Mouse (Mus musculus): ENCODE results near the gene Ncf1. TPM values are rescaled to one million over a fixed set of nuclear protein-coding genes. Genes with fewer than 3 reads are reported as not detected.

The Ncf1 gene
- polyA plus RNA-seq, 1 experiment from 2014 or later, result 2.1 TPM

- H3K36me3 ChIP-seq, result peaks cover 90% of the 10 kb centered on the region
- H3K9ac ChIP-seq (replicated peaks), result no peak overlapping the region
- no peak overlapping the region for H3K4me3 ChIP-seq
- H3K4me1 ChIP-seq, result no peaks in the 10 kb centered on the region
- H3K4me2 ChIP-seq (replicated peaks), result no peak overlapping the region
- no peak for ATAC-seq (replicated peaks)
- H3K9me3 ChIP-seq, result no peaks in the 10 kb centered on the region
- H3K27me3 ChIP-seq, result no peaks in the 10 kb centered on the region
- WGBS, result 94% methylated on average over 2 of the region's 2 CpGs
- no peak overlapping the region for H3K27ac ChIP-seq (replicated peaks)
Measured at GRCm38 (mm10) chr5:134258934-134259333, 29.5 kb upstream of the Ncf1 start.

DNA sequence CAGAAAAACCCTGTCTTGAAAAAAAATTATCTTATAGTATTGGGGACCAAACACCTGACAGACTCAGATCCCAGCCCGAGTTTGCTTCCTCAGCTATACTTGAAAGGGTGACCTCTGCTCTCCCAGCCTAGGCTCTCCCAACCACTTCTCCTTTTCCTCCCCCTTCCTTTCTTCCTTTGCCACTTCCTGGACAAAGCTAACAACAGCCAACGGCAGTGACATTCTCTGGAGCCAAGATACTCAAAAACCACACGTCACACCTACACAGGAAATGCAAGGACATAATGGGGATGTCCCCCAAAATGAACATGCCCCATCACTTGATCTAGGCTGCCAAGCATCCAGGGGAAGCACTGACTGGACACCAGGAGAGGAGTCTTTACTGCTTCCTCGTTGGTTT lies 29.0 kb upstream of the Ncf1 start:
- Histone ChIP-seq H3K4me2 (replicated peaks) (no peak overlapping the region), H3K4me1 (no peaks in the 10 kb centered on the region), H3K36me3 (peaks cover 91% of the 10 kb centered on the region), H3K27me3 (no peaks in the 10 kb centered on the region), H3K9me3 (no peaks in the 10 kb centered on the region), H3K9ac (replicated peaks) (no peak overlapping the region), H3K27ac (replicated peaks) (no peak overlapping the region), H3K4me3 (no peak overlapping the region)
- no peak for ATAC-seq (replicated peaks)
- 87% methylated on average over 4 of the region's 4 CpGs for WGBS

DNA sequence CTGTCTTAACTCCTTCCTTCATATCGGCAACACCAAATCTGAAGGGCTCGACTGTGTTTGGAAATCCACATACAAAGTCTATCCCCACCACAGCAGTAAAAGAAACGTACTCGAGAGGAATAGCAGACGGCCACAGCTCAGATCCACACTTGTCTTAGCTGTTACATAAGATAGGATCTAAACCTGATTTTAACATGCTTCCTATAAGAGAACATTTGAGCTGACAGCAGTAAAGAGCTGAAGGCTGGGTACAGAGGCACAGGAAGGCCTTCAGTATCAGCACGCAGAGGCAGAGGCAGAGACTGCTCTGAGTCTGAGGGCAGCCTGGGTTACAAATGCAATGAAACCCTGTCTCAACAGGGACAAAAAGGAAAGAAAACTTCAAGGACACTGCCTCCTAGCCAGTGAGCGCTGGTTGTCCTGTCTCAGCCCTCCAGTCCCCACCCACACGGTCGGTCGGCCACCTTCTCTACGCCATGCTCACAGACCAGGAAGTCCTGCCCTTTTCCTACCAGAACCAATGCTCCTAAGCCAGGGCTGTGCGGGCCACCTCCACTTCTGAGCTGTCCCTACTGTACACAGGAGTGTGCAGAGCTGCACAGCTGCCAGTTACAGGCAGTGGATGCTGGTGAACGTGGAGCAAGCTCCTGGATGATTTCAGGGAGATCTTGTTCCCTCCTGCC lies 28.1 kb upstream of the Ncf1 start:
- peaks cover 91% of the 10 kb centered on the region for H3K36me3 ChIP-seq
- H3K4me2 ChIP-seq (replicated peaks), result no peak overlapping the region
- no peaks in the 10 kb centered on the region for H3K4me1 ChIP-seq
- H3K27me3 ChIP-seq, result no peaks in the 10 kb centered on the region
- H3K9me3 ChIP-seq, result no peaks in the 10 kb centered on the region
- 93% methylated on average over 13 of the region's 13 CpGs for WGBS
- H3K9ac ChIP-seq (replicated peaks), result no peak overlapping the region
- ATAC-seq (replicated peaks), result no peak
- H3K4me3 ChIP-seq, result no peak overlapping the region
- H3K27ac ChIP-seq (replicated peaks), result no peak overlapping the region

- no peak overlapping the region for H3K4me2 ChIP-seq (replicated peaks)
- no peak overlapping the region for H3K27ac ChIP-seq (replicated peaks)
- no peaks in the 10 kb centered on the region for H3K4me1 ChIP-seq
- ATAC-seq (replicated peaks), result no peak
- H3K9ac ChIP-seq (replicated peaks), result no peak overlapping the region
- no peaks in the 10 kb centered on the region for H3K9me3 ChIP-seq
- no peaks in the 10 kb centered on the region for H3K27me3 ChIP-seq
- 91% methylated on average over 10 of the region's 10 CpGs for WGBS
- no peak overlapping the region for H3K4me3 ChIP-seq
- peaks cover 91% of the 10 kb centered on the region for H3K36me3 ChIP-seq
Measured at GRCm38 (mm10) chr5:134255294-134255693, 25.9 kb upstream of the Ncf1 start.

GRCm38 (mm10) chr5:134253806-134254205 lies 24.4 kb upstream of the Ncf1 start:
- ATAC-seq (replicated peaks), result no peak
- 76% methylated on average over 3 of the region's 3 CpGs for WGBS
- no peaks in the 10 kb centered on the region for H3K9me3 ChIP-seq
- no peak overlapping the region for H3K27ac ChIP-seq (replicated peaks)
- H3K4me3 ChIP-seq, result no peak overlapping the region
- peaks cover 89% of the 10 kb centered on the region for H3K36me3 ChIP-seq
- no peaks in the 10 kb centered on the region for H3K27me3 ChIP-seq
- H3K9ac ChIP-seq (replicated peaks), result no peak overlapping the region
- H3K4me2 ChIP-seq (replicated peaks), result no peak overlapping the region
- no peaks in the 10 kb centered on the region for H3K4me1 ChIP-seq

DNA sequence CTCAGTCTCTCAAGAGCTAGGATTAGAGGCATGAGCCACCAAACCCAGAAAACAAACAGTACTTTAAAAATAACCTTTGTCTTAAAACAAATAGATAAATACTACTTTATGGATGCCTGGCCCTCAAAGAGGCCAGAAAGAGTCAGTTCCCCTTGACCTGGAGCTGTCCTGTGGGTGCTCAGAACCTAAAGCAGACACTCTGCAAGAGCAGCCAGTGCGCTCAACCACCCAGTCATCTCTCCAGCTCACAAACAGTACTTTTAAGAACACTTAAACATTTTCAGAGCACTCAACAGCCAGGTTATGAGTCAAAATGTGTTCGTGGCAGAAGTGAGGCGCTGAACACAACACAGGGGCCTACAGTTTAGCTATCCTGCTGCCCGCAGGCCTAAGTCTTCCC lies 21.7 kb upstream of the Ncf1 start:
- H3K36me3 ChIP-seq, result peaks cover 95% of the 10 kb centered on the region
- WGBS, result 97% methylated on average over 4 of the region's 4 CpGs
- no peaks in the 10 kb centered on the region for H3K27me3 ChIP-seq
- no peak overlapping the region for H3K4me2 ChIP-seq (replicated peaks)
- H3K9me3 ChIP-seq, result no peaks in the 10 kb centered on the region
- no peaks in the 10 kb centered on the region for H3K4me1 ChIP-seq
- H3K27ac ChIP-seq (replicated peaks), result no peak overlapping the region
- no peak for ATAC-seq (replicated peaks)
- H3K9ac ChIP-seq (replicated peaks), result no peak overlapping the region
- no peak overlapping the region for H3K4me3 ChIP-seq

GRCm38 (mm10) chr5:134250601-134251000 lies 21.2 kb upstream of the Ncf1 start:
- no peak overlapping the region for H3K4me2 ChIP-seq (replicated peaks)
- ATAC-seq (replicated peaks), result no peak
- peaks cover 95% of the 10 kb centered on the region for H3K36me3 ChIP-seq
- H3K4me1 ChIP-seq, result no peaks in the 10 kb centered on the region
- WGBS, result 84% methylated on average over 3 of the region's 3 CpGs
- H3K9me3 ChIP-seq, result no peaks in the 10 kb centered on the region
- H3K4me3 ChIP-seq, result no peak overlapping the region
- H3K27ac ChIP-seq (replicated peaks), result no peak overlapping the region
- no peak overlapping the region for H3K9ac ChIP-seq (replicated peaks)
- no peaks in the 10 kb centered on the region for H3K27me3 ChIP-seq

- no peak overlapping the region for H3K4me2 ChIP-seq (replicated peaks)
- no peak overlapping the region for H3K27ac ChIP-seq (replicated peaks)
- peaks cover 95% of the 10 kb centered on the region for H3K36me3 ChIP-seq
- no peak overlapping the region for H3K9ac ChIP-seq (replicated peaks)
- H3K4me3 ChIP-seq, result no peak overlapping the region
- H3K9me3 ChIP-seq, result no peaks in the 10 kb centered on the region
- H3K27me3 ChIP-seq, result no peaks in the 10 kb centered on the region
- H3K4me1 ChIP-seq, result no peaks in the 10 kb centered on the region
- 87% methylated on average over 8 of the region's 8 CpGs for WGBS
- no peak for ATAC-seq (replicated peaks)
Measured at GRCm38 (mm10) chr5:134249245-134249649, 19.8 kb upstream of the Ncf1 start.

DNA sequence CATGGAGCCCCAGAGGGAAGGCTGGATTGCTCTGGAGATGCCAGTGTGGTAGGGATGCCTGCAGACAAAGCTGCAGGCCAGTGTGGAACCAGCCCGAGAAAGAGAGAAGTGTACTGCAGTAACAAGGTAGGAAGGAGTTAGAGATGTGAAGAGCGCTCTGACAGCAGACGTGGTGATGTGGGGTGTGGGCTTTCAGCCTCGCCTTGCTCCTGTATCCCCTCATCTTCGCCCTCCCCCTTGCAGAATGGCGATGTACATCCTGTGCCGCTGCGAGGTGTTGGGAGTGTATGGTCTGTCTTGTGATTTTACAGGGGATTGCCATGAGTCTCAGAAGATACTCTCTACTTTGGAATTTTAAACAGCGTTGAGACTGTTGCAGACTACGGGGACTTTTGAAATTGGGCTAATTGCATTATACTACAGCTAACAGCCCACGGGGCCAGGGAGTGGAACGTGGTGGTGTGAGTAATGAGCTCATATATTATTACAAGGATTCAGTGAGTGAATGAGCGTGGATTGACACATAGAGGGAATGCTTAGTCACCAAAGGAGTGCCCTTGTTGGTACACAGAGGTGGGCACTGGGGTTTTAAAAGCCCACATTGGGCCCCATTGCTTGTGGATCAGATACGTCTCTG lies 19.3 kb upstream of the Ncf1 start:
- 87% methylated on average over 14 of the region's 14 CpGs for WGBS
- no peak overlapping the region for H3K4me2 ChIP-seq (replicated peaks)
- H3K9ac ChIP-seq (replicated peaks), result no peak overlapping the region
- no peaks in the 10 kb centered on the region for H3K4me1 ChIP-seq
- H3K4me3 ChIP-seq, result no peak overlapping the region
- H3K27ac ChIP-seq (replicated peaks), result no peak overlapping the region
- ATAC-seq (replicated peaks), result no peak
- H3K36me3 ChIP-seq, result peaks cover 96% of the 10 kb centered on the region
- no peaks in the 10 kb centered on the region for H3K9me3 ChIP-seq
- H3K27me3 ChIP-seq, result no peaks in the 10 kb centered on the region

DNA sequence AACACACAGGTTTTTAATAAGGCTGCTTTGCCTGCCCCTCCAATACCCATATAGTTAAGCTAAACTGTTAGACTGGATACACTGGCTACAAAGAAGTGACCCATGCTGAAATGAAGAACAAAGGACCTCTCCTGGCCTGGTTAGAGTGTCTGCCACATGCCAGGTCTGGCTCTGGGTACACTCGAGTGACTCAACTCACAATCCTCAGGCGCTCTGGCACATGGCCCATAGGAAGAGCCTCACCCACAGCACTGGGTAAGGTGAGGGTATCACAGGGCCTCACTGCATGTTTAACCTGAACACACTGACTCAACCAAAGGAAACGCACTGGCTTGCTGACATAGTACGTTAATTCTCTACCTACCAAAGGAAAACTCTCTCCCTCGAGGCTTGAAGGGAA lies 16.7 kb upstream of the Ncf1 start:
- ATAC-seq (replicated peaks), result no peak
- H3K4me3 ChIP-seq, result no peak overlapping the region
- H3K27ac ChIP-seq (replicated peaks), result no peak overlapping the region
- no peaks in the 10 kb centered on the region for H3K27me3 ChIP-seq
- H3K36me3 ChIP-seq, result peaks cover 96% of the 10 kb centered on the region
- H3K4me1 ChIP-seq, result no peaks in the 10 kb centered on the region
- H3K4me2 ChIP-seq (replicated peaks), result no peak overlapping the region
- H3K9me3 ChIP-seq, result no peaks in the 10 kb centered on the region
- 90% methylated on average over 5 of the region's 5 CpGs for WGBS
- H3K9ac ChIP-seq (replicated peaks), result no peak overlapping the region

DNA sequence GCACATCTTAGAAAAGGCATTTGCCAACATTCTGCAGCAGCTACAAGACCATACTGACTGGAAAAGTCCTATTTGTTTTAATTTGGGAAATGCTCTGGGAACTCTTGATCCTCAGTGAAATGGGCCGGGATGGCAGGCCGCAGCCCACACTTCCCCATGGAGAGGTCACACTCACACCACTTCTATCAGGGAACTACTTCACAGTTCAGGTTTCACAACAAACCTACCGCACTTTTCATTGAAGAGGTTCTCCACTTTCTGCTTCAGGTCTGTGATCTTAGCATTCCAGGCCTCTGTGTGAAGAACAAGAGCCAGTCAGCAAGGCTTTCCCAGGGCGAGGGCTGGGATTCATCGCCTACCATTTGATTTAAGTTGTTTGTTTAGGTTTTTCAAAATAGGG lies 15.5 kb upstream of the Ncf1 start:
- H3K27me3 ChIP-seq, result no peaks in the 10 kb centered on the region
- H3K4me3 ChIP-seq, result no peak overlapping the region
- no peak for ATAC-seq (replicated peaks)
- H3K9ac ChIP-seq (replicated peaks), result no peak overlapping the region
- H3K4me2 ChIP-seq (replicated peaks), result no peak overlapping the region
- H3K27ac ChIP-seq (replicated peaks), result no peak overlapping the region
- no peaks in the 10 kb centered on the region for H3K9me3 ChIP-seq
- no peaks in the 10 kb centered on the region for H3K4me1 ChIP-seq
- H3K36me3 ChIP-seq, result peaks cover 99% of the 10 kb centered on the region
- WGBS, result 97% methylated on average over 5 of the region's 5 CpGs

GRCm38 (mm10) chr5:134243661-134244436 lies 14.4 kb upstream of the Ncf1 start:
- peaks cover 2% of the 10 kb centered on the region for H3K4me1 ChIP-seq
- no peaks in the 10 kb centered on the region for H3K9me3 ChIP-seq
- H3K27me3 ChIP-seq, result no peaks in the 10 kb centered on the region
- H3K36me3 ChIP-seq, result peaks cover 99% of the 10 kb centered on the region
- 94% methylated on average over 26 of the region's 26 CpGs for WGBS
- no peak overlapping the region for H3K9ac ChIP-seq (replicated peaks)
- no peak overlapping the region for H3K27ac ChIP-seq (replicated peaks)
- H3K4me2 ChIP-seq (replicated peaks), result no peak overlapping the region
- no peak for ATAC-seq (replicated peaks)
- H3K4me3 ChIP-seq, result no peak overlapping the region

All from forebrain, embryonic 15.5 days (tissue).